Mouse (Mus musculus) hindbrain, embryonic 10.5 days (tissue): ENCODE measurements around the gene Tnip1. TPM values are rescaled to one million over a fixed set of nuclear protein-coding genes. Genes with fewer than 3 reads are reported as not detected.

Experiments used
- DNase-seq: peaks from one replicate; pipeline ENCODE4 v3.0.0-alpha.2; 2017; ENCODE audit warnings: low spot score
- H3K27ac ChIP-seq: fragments of 300-500 bp; sonication (generic); 2 replicates; pipeline ENCODE4 v1.5.1; 2016; ENCODE audit warnings: mild to moderate bottlenecking, moderate library complexity
- H3K27me3 ChIP-seq: fragments of 300-500 bp; sonication (generic); 2 replicates; pipeline ENCODE4 v1.6.1; 2016; ENCODE audit warnings: mild to moderate bottlenecking; ENCODE audit not compliant: poor library complexity, insufficient read depth, severe bottlenecking
- H3K36me3 ChIP-seq: fragments of 300-500 bp; sonication (generic); 2 replicates; pipeline ENCODE4 v1.6.1; 2016; ENCODE audit warnings: mild to moderate bottlenecking, moderate library complexity
- H3K4me1 ChIP-seq: fragments of 300-500 bp; sonication (generic); replicated peaks from 2 replicates; pipeline ENCODE4 v1.6.1; 2016; ENCODE audit warnings: mild to moderate bottlenecking
- H3K4me3 ChIP-seq: fragments of 300-500 bp; sonication (generic); 2 replicates; pipeline ENCODE4 v1.5.1; 2016; ENCODE audit warnings: mild to moderate bottlenecking, moderate library complexity
- H3K9me3 ChIP-seq: fragments of 300-500 bp; sonication (generic); 2 replicates; pipeline ENCODE4 v1.6.1; 2016; ENCODE audit warnings: mild to moderate bottlenecking, moderate library complexity
- WGBS: fragments of 180-500 bp; shearing (Covaris S2); methylation state at CpG from one replicate; pipeline ENCODE4 v1.1.7; 2016; 5-methylcytosine and 5-hydroxymethylcytosine counted together
- polyA plus RNA-seq: library from polyadenylated mRNA; unstranded; fragments of >200 nt; fragmentation: Nextera tagmentation; extraction: Ambion mirVana; gene quantifications from 2 replicates; pipeline ENCODE4 v1.2.1, GENCODE M21; 2016

Tnip1 gene
- polyA plus RNA-seq, 1 experiment from 2014 or later: 14.2 TPM

DNA sequence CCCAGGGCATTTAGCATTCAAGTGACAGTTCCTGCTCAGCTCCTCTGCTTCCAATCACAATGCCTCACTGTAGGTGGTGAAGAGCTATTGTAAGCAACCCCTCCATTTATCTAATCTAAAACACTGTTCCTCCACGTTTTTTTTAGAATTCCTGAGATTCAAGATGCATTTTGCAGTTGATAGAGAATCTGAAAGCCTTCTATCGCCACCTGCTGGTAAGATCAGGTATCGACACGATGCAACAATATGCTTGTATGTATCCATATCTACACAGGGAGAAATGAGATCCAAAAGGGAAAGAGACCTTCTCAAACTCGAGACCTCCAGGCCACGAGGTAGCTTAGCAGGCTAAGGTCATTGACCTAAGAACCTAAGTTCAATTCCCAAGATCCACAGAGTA, 21.4 kb upstream of the Tnip1 start:
- no peak overlapping the region for H3K27ac ChIP-seq
- no peaks in the 10 kb centered on the region for H3K4me1 ChIP-seq
- no peaks in the 10 kb centered on the region for H3K9me3 ChIP-seq
- WGBS: 3% methylated on average over 6 of the region's 6 CpGs
- H3K36me3 ChIP-seq: peaks cover 28% of the 10 kb centered on the region
- no peaks in the 10 kb centered on the region for H3K27me3 ChIP-seq
- no peak overlapping the region for H3K4me3 ChIP-seq
- peak; percentile 82 for DNase-seq

DNA sequence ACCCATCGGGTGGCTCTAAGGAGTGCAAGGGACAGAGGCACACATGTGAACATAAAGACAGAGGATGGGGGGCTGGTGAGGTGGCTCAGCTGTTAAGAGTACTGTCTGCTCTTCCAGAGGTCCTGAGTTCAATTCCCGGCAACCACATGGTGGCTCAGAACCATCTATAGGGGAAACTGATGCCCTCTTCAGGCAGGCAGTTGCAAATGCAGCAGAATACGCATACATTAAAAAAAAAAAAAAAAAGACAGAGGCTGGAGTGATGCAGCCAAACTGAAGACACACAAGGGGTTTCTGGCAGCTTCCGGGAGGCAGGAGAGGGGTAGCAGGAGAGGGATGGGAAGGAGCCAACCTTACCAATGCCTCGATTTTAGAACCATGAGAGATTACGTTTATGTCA, 19.8 kb upstream of the Tnip1 start:
- Histone ChIP-seq H3K27me3 (no peaks in the 10 kb centered on the region), H3K27ac (no peak overlapping the region), H3K4me3 (no peak overlapping the region), H3K36me3 (peaks cover 30% of the 10 kb centered on the region), H3K9me3 (no peaks in the 10 kb centered on the region), H3K4me1 (no peaks in the 10 kb centered on the region)
- no peak for DNase-seq
- WGBS: 90% methylated on average over 6 of the region's 6 CpGs

DNA sequence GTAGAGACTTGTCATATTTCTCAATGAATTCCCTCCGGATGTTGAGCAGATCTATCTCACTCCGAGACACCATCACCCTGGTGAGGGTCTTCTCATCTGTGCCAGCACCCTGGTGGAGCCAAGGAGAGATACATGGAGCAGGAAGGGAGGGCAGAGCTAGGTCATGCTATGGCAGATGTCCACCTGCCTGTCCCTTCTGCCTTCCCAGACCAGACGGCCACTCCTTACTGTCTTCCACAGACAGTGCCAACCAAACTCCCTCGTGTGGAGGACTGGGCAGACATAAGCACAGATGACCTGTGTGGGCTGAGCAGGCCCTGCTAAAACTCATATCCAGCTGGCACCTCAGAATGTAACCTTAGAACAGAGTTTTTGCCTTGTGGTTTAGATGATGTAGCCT, 18.9 kb upstream of the Tnip1 start:
- Histone ChIP-seq H3K4me1 (no peaks in the 10 kb centered on the region), H3K4me3 (no peak overlapping the region), H3K27me3 (no peaks in the 10 kb centered on the region), H3K9me3 (no peaks in the 10 kb centered on the region), H3K27ac (no peak overlapping the region), H3K36me3 (peaks cover 30% of the 10 kb centered on the region)
- DNase-seq: no peak
- 92% methylated on average over 4 of the region's 4 CpGs for WGBS

DNA sequence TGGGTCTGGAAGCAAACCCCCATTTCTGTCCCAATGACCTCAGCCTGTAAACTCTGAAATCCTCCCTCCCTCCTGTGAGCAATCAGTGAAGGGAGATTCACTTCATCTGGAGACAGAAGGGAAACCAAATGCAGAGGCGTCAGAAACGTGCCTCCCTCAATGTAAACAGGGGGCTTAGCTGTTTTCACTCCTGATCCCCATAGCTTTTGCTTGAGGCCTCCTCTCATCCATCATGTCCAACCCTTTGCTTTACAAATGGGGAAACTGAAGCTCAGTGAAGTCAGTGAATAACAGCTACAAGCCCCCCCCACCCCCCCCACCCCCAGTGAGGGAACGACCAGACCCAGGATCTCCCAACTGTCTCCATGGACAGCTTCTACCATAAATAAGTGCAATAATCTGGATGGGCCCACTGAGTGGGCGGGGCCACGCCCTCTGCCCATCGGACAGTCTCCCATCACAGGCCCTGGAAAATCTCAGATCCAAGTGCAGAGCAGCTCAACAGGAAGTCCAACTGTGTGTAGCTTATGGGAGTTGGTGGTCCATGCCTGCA, 14.7 kb upstream of the Tnip1 start:
- 64% methylated on average over 6 of the region's 6 CpGs for WGBS
- Histone ChIP-seq H3K27ac (no peak overlapping the region), H3K4me1 (peaks cover 19% of the 10 kb centered on the region), H3K27me3 (no peaks in the 10 kb centered on the region), H3K9me3 (no peaks in the 10 kb centered on the region), H3K4me3 (no peak overlapping the region), H3K36me3 (peaks cover 19% of the 10 kb centered on the region)
- DNase-seq: no peak

DNA sequence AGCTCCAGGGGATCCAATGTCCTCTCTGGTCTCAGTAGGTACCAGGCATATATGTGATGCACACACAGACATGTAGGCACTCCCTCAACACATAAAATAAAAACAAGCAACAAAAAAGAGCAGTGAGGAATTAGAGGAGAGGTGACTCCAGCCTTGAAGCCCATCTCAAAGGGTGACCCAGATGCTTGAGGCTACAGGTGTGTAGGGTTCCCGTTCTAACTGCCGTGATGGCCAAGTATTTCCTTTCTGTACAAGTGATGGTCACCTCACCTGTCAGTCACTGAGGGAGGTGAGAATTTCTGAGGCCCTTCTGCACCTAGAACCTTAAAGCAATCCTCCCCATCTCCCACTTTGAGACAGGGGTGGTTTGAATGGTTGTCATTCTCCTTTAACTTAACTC, 13.6 kb upstream of the Tnip1 start:
- no peak for DNase-seq
- H3K9me3 ChIP-seq: no peaks in the 10 kb centered on the region
- H3K4me1 ChIP-seq: peaks cover 19% of the 10 kb centered on the region
- WGBS: 94% methylated on average over 2 of the region's 2 CpGs
- H3K4me3 ChIP-seq: no peak overlapping the region
- no peak overlapping the region for H3K27ac ChIP-seq
- H3K27me3 ChIP-seq: no peaks in the 10 kb centered on the region
- H3K36me3 ChIP-seq: peaks cover 8% of the 10 kb centered on the region

DNA sequence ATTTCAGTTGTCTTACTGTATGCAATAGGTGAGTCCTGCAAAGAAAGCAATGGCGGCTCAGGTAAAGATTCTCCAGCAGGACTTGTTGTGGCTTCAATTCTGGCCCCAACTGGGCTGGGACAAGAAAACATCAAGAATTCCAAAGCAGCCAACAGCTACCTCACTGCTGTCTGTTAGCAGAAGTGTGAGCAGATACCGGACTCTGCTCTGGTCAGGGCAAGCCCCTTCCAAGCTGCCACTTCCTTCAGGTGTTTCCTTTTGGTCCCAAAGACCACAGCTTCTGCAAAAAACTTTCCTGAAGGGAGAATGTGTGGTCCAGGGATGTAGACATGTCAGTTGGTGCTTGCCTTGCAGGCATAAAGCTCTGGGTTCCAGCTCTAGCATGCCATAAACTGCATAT, 13.0 kb upstream of the Tnip1 start:
- peaks cover 19% of the 10 kb centered on the region for H3K4me1 ChIP-seq
- H3K9me3 ChIP-seq: no peaks in the 10 kb centered on the region
- 89% methylated on average over 2 of the region's 2 CpGs for WGBS
- no peaks in the 10 kb centered on the region for H3K27me3 ChIP-seq
- no peak for DNase-seq
- H3K36me3 ChIP-seq: 0 out of 2 replicates have a peak, but pooled peaks cover 5% of the 10 kb centered on the region
- H3K27ac ChIP-seq: no peak overlapping the region
- no peak overlapping the region for H3K4me3 ChIP-seq

DNA sequence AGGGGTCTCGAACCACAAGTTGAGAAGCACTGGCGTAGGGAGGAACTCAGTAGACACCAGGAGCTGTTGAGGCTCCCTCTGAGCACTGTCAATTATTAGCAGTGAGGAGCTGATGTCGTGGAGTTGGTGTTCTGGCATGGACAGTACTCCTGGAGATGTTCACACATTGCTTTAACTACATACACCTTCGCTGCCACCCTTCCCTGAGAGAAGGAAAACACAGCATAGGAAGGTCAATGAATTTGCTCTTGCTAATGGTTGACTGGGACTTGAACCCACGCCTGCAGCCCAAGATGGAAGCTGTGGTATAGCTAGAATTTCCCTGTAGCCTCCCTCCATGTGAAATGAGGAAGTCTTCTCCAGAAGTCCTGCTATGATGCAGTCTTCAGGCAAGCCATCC, 12.6 kb upstream of the Tnip1 start:
- Histone ChIP-seq H3K9me3 (no peaks in the 10 kb centered on the region), H3K27ac (no peak overlapping the region), H3K4me3 (no peak overlapping the region), H3K4me1 (peaks cover 19% of the 10 kb centered on the region), H3K36me3 (0 out of 2 replicates have a peak, but pooled peaks cover 5% of the 10 kb centered on the region), H3K27me3 (no peaks in the 10 kb centered on the region)
- WGBS: 91% methylated on average over 5 of the region's 5 CpGs
- DNase-seq: no peak

DNA sequence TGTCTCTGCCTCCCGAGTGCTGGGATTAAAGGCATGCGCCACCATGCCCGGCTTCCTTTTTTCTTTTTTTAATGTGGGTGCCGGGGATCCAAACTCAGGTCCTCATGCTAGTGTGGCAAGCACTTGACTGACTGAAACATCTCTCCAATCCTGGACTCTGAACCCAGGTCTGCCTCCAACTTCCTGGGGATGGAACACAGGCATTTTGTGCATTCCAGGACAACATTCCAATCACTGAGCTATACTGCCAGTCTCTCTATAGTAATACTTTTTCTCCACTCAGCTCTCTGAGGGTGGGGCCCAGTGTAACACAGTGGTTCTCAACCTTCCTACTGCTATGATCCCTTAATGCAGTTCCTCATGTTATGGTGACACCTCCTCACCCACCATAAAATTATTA, 11.9 kb upstream of the Tnip1 start:
- DNase-seq: no peak
- Histone ChIP-seq H3K4me1 (peaks cover 19% of the 10 kb centered on the region), H3K9me3 (no peaks in the 10 kb centered on the region), H3K36me3 (0 out of 2 replicates have a peak, but pooled peaks cover 5% of the 10 kb centered on the region), H3K27me3 (no peaks in the 10 kb centered on the region), H3K4me3 (no peak overlapping the region), H3K27ac (no peak overlapping the region)
- 91% methylated on average over 4 of the region's 4 CpGs for WGBS

DNA sequence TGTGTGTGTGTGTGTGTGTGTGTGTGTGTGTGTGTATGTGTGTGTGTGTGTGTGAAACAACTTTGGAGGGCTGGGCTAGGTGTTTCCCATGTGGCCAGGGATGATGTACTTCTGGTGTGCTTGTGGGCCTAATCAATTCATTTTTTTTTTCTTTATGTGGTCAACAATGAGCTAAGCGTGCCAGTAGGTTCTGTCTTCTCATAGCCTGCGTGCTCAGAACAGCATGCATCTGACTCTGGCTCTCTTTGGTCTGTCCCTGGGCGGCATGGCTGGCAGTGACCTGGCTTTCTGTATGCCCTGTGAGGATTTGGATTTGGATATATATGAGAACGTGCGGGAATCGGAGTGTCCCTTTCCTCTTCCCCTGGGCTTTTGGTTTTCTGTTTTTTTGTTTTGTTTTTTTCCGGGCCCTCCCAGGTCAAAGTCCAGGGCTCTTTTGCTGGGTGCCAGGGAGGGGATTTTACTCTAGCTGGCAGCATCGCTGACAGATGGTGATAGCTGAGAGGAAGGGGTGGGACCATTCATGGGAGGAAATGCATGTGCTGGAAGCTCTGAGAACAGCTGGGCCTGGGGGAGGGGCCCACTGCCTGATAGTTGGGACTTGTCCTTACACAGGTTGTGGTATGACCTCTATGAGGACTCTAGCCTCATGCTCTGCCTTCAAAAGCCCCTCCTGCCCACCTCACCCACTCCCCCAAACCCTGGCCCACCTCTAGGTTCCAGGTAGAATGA, 10.9 kb upstream of the Tnip1 start:
- Histone ChIP-seq H3K27ac (peak overlapping the region; percentile 64), H3K27me3 (no peaks in the 10 kb centered on the region), H3K4me3 (no peak overlapping the region), H3K9me3 (no peaks in the 10 kb centered on the region), H3K36me3 (no peaks in the 10 kb centered on the region), H3K4me1 (peaks cover 19% of the 10 kb centered on the region)
- 66% methylated on average over 8 of the region's 8 CpGs for WGBS
- DNase-seq: peak; percentile 50

DNA sequence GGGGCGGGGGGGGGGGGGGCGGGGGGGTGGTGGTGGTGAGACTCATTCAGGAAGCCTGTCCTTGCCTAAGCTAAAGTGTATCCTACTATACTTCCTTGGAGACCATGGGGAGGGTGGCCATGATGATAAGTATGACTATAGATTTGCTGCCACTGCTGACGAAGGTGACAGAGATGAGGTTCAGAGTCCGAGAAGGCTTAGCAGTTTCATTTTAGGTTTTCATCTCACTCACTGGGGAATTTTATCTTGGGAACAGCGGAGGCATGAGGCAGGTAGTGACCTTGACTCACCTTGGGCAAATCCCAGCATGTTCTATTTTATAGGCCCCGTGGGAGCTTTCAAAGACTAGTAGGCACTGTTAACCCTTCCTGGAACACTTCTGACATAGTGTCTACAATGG, 10.1 kb upstream of the Tnip1 start:
- no peak for DNase-seq
- WGBS: 73% methylated on average over 6 of the region's 6 CpGs
- H3K27ac ChIP-seq: no peak overlapping the region

DNA sequence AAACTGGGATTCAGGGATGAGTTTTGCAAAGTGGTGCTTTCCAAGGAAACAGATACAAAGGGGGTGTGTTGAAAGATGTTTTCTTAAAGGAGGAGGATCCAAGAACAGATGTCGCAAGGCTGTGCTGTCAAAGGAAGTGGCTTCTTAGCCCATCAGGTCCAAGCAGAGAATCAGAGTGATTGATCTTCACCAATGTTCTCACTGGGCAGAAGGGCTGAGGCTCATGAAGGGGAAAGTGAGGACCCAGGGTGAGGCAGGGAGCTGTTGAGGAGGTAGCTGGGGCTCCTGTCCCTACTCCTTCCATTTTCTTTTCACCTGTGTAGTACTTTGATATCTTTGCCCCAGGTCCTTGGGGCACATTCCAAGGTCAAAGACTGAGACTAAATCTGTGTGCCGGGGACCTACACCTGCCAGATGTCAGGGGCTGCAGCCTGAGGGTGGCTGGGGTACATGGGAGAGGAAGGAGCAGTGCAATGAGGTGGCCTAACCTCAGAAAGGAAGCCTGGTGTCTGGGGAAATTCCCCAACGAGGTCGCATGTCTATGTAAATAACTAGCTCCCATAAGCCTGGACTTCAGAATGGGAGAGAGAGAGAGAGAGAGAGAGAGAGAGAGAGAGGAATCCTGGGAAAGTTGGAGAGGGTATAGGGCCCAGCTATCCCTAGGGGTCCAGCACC, 9.5 kb upstream of the Tnip1 start:
- Histone ChIP-seq H3K4me3 (no peak overlapping the region), H3K27me3 (no peaks in the 10 kb centered on the region), H3K27ac (no peak overlapping the region), H3K4me1 (peaks cover 19% of the 10 kb centered on the region), H3K36me3 (no peaks in the 10 kb centered on the region), H3K9me3 (no peaks in the 10 kb centered on the region)
- no peak for DNase-seq
- WGBS: 65% methylated on average over 4 of the region's 4 CpGs

More for the DNA sequence above, 10.1 kb upstream of the Tnip1 start:
- H3K9me3 ChIP-seq: no peaks in the 10 kb centered on the region
- no peaks in the 10 kb centered on the region for H3K27me3 ChIP-seq
- H3K4me3 ChIP-seq: no peak overlapping the region
- no peaks in the 10 kb centered on the region for H3K36me3 ChIP-seq
- peaks cover 19% of the 10 kb centered on the region for H3K4me1 ChIP-seq

DNA sequence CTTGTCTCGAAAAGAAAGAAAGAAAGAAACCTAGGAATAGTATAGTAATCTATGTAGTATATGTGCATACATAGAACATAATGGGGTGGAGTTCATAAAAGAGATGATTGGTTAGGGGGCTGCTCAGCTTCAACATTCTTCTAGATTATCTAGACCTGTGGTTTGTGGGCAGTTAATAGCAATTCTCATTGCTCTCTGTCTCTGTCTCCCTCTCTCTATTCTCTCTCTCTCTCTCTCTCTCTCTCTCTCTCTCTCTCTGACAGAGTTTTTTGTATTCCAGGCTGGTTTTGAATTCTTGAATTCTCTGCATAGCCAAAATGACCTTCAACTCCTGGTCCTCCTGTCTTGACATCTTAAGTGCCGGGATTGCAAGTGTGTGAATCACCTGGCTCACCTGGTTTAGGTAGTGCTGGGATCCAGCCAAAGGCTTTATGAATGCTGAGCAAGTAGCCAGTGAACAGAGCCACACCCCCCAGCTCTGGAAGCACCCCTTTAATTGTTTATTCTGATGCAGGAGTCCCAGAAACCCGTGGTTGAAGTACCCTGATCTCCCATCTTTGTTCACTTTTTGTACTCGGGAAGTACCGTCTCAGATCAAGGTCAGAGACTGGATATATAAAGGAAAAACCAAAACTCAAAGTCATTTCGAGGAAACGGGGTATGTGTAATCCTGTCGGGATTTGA, 8.8 kb upstream of the Tnip1 start:
- WGBS: 77% methylated on average over 8 of the region's 8 CpGs
- DNase-seq: no peak
- H3K4me1 ChIP-seq: peaks cover 19% of the 10 kb centered on the region

DNA sequence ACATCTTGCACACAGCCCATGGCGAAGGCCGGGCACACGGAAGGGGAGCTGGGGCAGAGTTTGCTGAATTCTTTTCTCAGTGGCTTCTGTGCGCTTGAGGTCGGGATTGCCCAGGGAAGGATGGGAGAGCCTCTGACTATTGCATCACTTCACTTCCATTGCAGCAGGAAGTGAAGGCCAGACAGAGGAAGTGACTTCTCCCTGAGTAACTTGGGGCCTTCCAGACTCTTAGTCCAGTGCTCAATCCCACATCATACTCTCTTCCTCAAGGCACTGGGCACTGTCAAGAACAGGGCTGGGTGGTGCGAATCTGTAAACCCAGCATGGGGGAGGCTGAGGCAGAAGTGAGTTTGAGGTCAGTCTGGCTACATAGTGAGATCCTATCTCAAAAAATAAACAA, 2.5 kb upstream of the Tnip1 start:
- 81% methylated on average over 6 of the region's 6 CpGs for WGBS
- Histone ChIP-seq H3K27ac (no peak overlapping the region), H3K36me3 (no peaks in the 10 kb centered on the region), H3K4me3 (no peak overlapping the region), H3K4me1 (peaks cover 16% of the 10 kb centered on the region; the same call in 1 of the 2 replicates), H3K9me3 (no peaks in the 10 kb centered on the region), H3K27me3 (no peaks in the 10 kb centered on the region)
- DNase-seq: no peak

More for the DNA sequence above, 8.8 kb upstream of the Tnip1 start:
- H3K9me3 ChIP-seq: no peaks in the 10 kb centered on the region
- no peaks in the 10 kb centered on the region for H3K27me3 ChIP-seq
- no peaks in the 10 kb centered on the region for H3K36me3 ChIP-seq
- H3K27ac ChIP-seq: no peak overlapping the region
- no peak overlapping the region for H3K4me3 ChIP-seq
